Mouse (Mus musculus): ENCODE results near the gene Ier5. TPM values are rescaled to one million over a fixed set of nuclear protein-coding genes. Genes with fewer than 3 reads are reported as not detected.

Ier5 gene
- total and polyA plus RNA-seq, 3 experiments = 6.8 to 12.6 (median 7.8) TPM

DNA sequence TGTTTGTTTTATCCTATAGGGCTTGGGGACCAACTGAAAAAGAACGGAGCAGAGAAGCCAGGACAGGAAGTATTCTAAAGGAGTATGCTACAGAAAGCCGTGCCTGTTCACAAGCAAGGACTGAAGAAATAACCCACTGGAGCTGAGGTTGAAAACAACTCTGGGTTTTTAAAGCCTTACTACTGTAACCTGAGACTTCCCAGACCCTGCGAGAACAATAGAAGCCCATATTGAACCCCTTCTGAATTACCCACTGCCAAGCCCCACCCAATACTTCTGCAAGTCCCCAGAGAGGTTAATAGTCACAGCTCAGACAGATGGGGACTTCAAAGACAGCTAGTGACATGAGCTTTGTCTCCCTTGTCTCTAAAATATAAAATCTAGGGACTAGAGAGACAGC lies 44.4 kb downstream of the Ier5 start:
- Histone ChIP-seq H3K27me3 (ENCODE audit: insufficient read depth, low read length) (peaks cover 25% of the 10 kb centered on the region), H3K9me3 (replicated peaks) (no peaks in the 10 kb centered on the region), H3K4me3 (ENCODE audit: low read depth, low read length) (no peak overlapping the region), H3K36me3 (replicated peaks) (no peaks in the 10 kb centered on the region), H3K4me1 (ENCODE audit: insufficient read depth, low read depth, low read length) (peaks cover 77% of the 10 kb centered on the region)
- no peak for DNase-seq (ENCODE audit: low spot score)
- no peak for ATAC-seq (ENCODE audit: extremely low read depth, insufficient number of reproducible peaks, low FRiP score, poor library complexity, severe bottlenecking)
- TF ChIP-seq CTCF (IDR thresholded peaks at IDR 0.05; ENCODE audit: low read depth, low read length) (no peak), GATA1 (IDR thresholded peaks at IDR 0.05; ENCODE audit: borderline replicate concordance, low read length) (no peak), POLR2AphosphoS5 (IDR thresholded peaks at IDR 0.05; ENCODE audit: insufficient replicate concordance, low read depth, low read length) (no peak), TAL1 (conservative IDR thresholded peaks at IDR 0.05; ENCODE audit: low read depth, low read length) (no peak), GATA2 (IDR thresholded peaks at IDR 0.05; ENCODE audit: borderline replicate concordance, low read depth, low read length) (no peak)

DNA sequence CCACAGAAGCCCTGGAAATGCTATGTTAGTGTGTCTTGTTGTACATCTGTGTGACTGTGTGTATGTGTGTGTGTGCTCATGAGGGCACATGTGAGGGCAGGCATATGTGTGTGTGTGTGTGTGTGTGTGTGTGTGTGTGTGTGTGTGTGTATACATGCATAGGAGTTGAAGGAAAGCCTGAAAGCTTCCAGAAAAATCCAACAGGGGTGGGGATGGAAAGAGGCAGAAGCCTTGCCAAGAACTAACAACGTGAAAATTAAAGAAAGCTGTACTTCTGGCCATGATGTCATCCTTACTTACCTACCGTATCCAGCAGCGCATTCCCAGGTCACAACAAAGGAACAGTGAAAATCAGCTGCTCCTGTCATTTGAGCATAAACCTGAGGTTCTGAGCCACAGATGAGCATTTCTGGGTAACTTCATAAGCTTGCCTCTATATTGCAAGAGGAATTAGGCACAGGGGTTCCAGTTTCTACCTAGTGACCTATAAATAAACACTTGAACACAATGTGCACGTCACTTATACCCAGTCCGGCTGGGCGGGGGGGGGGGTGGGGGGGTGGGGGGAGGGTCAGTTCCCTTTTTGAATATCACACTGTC lies 45.0 kb downstream of the Ier5 start:
- H3K27me3 ChIP-seq (ENCODE audit: insufficient read depth, low read length) = peaks cover 25% of the 10 kb centered on the region
- peaks cover 77% of the 10 kb centered on the region for H3K4me1 ChIP-seq (ENCODE audit: insufficient read depth, low read depth, low read length)
- no peak overlapping the region for H3K4me3 ChIP-seq (ENCODE audit: low read depth, low read length)
- H3K9me3 ChIP-seq (replicated peaks) = no peaks in the 10 kb centered on the region
- ATAC-seq (ENCODE audit: extremely low read depth, insufficient number of reproducible peaks, low FRiP score, poor library complexity, severe bottlenecking) (no peak), DNase-seq (ENCODE audit: low spot score) (no peak)
- TF ChIP-seq TAL1 (conservative IDR thresholded peaks at IDR 0.05; ENCODE audit: low read depth, low read length) (no peak), CTCF (IDR thresholded peaks at IDR 0.05; ENCODE audit: low read depth, low read length) (no peak), POLR2AphosphoS5 (IDR thresholded peaks at IDR 0.05; ENCODE audit: insufficient replicate concordance, low read depth, low read length) (no peak), GATA2 (IDR thresholded peaks at IDR 0.05; ENCODE audit: borderline replicate concordance, low read depth, low read length) (no peak), GATA1 (IDR thresholded peaks at IDR 0.05; ENCODE audit: borderline replicate concordance, low read length) (no peak)
- H3K36me3 ChIP-seq (replicated peaks) = no peaks in the 10 kb centered on the region

DNA sequence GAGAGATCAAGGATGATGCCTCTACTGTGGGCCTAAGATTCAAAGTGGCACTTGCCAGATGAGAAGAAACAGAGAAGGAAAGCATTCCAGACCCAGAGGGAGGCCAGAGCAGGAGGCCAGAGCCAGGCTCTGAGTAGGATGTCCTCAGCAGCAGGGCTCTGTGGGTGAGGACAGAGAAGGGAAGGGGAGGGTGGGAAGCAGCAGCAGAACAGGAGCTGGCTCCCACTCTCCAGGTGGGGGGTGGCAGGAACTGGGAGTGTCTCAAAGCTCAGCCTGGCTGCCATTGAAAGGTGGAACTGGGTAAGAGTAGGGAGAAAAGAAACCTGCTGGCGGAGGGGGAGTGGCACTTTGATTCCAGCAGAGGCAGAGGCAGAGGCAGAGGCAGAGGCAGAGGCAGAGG lies 46.1 kb downstream of the Ier5 start:
- DNase-seq (ENCODE audit: low spot score) (no peak), ATAC-seq (ENCODE audit: extremely low read depth, insufficient number of reproducible peaks, low FRiP score, poor library complexity, severe bottlenecking) (no peak)
- peaks cover 76% of the 10 kb centered on the region for H3K4me1 ChIP-seq (ENCODE audit: insufficient read depth, low read depth, low read length)
- H3K27me3 ChIP-seq (ENCODE audit: insufficient read depth, low read length) = peaks cover 29% of the 10 kb centered on the region
- H3K36me3 ChIP-seq (replicated peaks) = no peaks in the 10 kb centered on the region
- TF ChIP-seq GATA1 (IDR thresholded peaks at IDR 0.05; ENCODE audit: borderline replicate concordance, low read length) = no peak
- TF ChIP-seq CTCF (IDR thresholded peaks at IDR 0.05; ENCODE audit: low read depth, low read length) = no peak
- TF ChIP-seq POLR2AphosphoS5 (IDR thresholded peaks at IDR 0.05; ENCODE audit: insufficient replicate concordance, low read depth, low read length) = no peak
- TF ChIP-seq TAL1 (conservative IDR thresholded peaks at IDR 0.05; ENCODE audit: low read depth, low read length) = no peak
- TF ChIP-seq GATA2 (IDR thresholded peaks at IDR 0.05; ENCODE audit: borderline replicate concordance, low read depth, low read length) = no peak
- H3K4me3 ChIP-seq (ENCODE audit: low read depth, low read length) = no peak overlapping the region
- H3K9me3 ChIP-seq (replicated peaks) = no peaks in the 10 kb centered on the region

DNA sequence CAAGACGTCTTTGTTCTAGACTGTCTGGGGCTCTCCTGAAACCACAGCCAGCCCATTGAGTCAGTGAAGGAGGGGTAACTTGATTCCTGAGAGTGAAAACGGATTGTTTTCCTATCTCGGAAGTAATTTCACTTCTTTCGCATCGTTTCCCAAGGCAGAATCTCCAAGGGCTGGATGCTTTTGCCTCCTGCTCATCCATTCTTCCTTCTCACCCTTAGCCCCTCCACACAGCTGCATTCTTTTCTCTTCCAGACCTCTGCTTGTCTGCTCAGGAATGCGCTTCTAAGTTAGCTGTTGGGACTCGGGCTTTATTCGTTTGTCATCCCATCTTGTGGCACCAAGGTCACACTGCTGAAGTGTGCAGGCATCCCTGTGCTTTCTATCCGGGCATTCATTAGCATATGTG lies 46.7 kb downstream of the Ier5 start:
- TF ChIP-seq POLR2AphosphoS5 (IDR thresholded peaks at IDR 0.05; ENCODE audit: insufficient replicate concordance, low read depth, low read length) (no peak), GATA1 (IDR thresholded peaks at IDR 0.05; ENCODE audit: borderline replicate concordance, low read length) (no peak), GATA2 (IDR thresholded peaks at IDR 0.05; ENCODE audit: borderline replicate concordance, low read depth, low read length) (no peak), CTCF (IDR thresholded peaks at IDR 0.05; ENCODE audit: low read depth, low read length) (no peak), TAL1 (conservative IDR thresholded peaks at IDR 0.05; ENCODE audit: low read depth, low read length) (no peak)
- H3K9me3 ChIP-seq (replicated peaks) = no peaks in the 10 kb centered on the region
- no peaks in the 10 kb centered on the region for H3K36me3 ChIP-seq (replicated peaks)
- H3K4me3 ChIP-seq (ENCODE audit: low read depth, low read length) = no peak overlapping the region
- H3K4me1 ChIP-seq (ENCODE audit: insufficient read depth, low read depth, low read length) = peaks cover 71% of the 10 kb centered on the region
- DNase-seq (ENCODE audit: low spot score) = no peak
- H3K27me3 ChIP-seq (ENCODE audit: insufficient read depth, low read length) = peaks cover 30% of the 10 kb centered on the region
- no peak for ATAC-seq (ENCODE audit: extremely low read depth, insufficient number of reproducible peaks, low FRiP score, poor library complexity, severe bottlenecking)

DNA sequence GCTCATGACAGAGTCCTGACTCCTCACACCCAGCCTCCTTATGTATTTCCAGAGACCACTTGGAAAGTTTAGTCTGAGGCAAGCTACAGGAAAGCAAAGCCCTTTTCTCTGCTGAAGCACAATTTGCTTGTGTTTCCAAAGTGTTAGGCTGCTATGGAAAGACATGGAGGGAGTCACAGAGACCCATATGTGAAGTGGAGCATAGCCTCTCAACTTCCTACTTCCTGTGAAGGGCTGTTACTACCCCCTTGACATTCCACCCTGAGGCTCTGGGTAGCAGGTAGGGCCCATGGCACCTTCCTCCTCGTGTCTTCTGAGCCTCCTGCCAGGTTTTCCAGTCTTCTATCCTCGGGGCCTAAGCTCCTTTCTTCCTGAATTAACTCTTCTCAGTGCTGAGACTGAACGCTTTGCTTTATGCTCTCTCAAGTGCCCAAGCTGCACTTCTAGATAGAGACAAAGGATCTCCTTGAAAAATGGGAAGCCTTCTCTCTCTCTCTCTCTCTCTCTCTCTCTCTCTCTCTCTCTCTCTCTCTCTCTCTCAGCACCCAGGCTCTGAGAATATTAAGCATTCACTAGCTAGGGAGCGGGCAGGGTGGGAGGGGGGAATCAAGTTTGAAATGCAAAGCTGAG lies 47.2 kb downstream of the Ier5 start:
- peaks cover 31% of the 10 kb centered on the region for H3K27me3 ChIP-seq (ENCODE audit: insufficient read depth, low read length)
- H3K4me3 ChIP-seq (ENCODE audit: low read depth, low read length) = no peak overlapping the region
- DNase-seq (ENCODE audit: low spot score) (no peak), ATAC-seq (ENCODE audit: extremely low read depth, insufficient number of reproducible peaks, low FRiP score, poor library complexity, severe bottlenecking) (no peak)
- H3K36me3 ChIP-seq (replicated peaks) = no peaks in the 10 kb centered on the region
- H3K9me3 ChIP-seq (replicated peaks) = no peaks in the 10 kb centered on the region
- TF ChIP-seq GATA2 (IDR thresholded peaks at IDR 0.05; ENCODE audit: borderline replicate concordance, low read depth, low read length) (no peak), TAL1 (conservative IDR thresholded peaks at IDR 0.05; ENCODE audit: low read depth, low read length) (no peak), GATA1 (IDR thresholded peaks at IDR 0.05; ENCODE audit: borderline replicate concordance, low read length) (no peak), CTCF (IDR thresholded peaks at IDR 0.05; ENCODE audit: low read depth, low read length) (no peak), POLR2AphosphoS5 (IDR thresholded peaks at IDR 0.05; ENCODE audit: insufficient replicate concordance, low read depth, low read length) (no peak)
- peaks cover 69% of the 10 kb centered on the region for H3K4me1 ChIP-seq (ENCODE audit: insufficient read depth, low read depth, low read length)

DNA sequence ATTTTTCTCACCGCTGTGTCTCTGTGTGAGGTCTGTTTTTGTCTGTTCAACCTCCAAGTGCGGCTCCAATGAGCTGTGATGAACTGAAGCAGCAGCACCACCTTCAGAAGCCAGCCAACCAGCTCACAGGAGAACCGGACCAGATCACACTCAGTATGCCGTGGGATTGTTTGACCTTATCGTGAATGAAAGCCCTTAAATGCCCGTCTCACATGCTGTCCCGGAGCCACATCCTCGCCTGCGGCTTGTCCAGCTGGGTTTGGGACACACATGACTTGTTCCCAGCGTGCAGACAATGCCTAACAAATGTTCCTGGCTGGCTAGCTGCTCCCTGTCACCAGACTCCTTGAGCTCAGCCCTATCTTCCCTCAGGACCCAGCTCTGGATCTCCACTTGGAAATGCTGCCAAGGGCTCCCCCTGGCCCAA lies 47.7 kb downstream of the Ier5 start:
- no peak for ATAC-seq (ENCODE audit: extremely low read depth, insufficient number of reproducible peaks, low FRiP score, poor library complexity, severe bottlenecking)
- peaks cover 64% of the 10 kb centered on the region for H3K4me1 ChIP-seq (ENCODE audit: insufficient read depth, low read depth, low read length)
- no peak for TF ChIP-seq TAL1 (conservative IDR thresholded peaks at IDR 0.05; ENCODE audit: low read depth, low read length)

More for the DNA sequence above, 47.7 kb downstream of the Ier5 start:
- no peaks in the 10 kb centered on the region for H3K36me3 ChIP-seq (replicated peaks)
- peaks cover 34% of the 10 kb centered on the region for H3K27me3 ChIP-seq (ENCODE audit: insufficient read depth, low read length)
- no peak for DNase-seq (ENCODE audit: low spot score)
- no peak overlapping the region for H3K4me3 ChIP-seq (ENCODE audit: low read depth, low read length)
- no peaks in the 10 kb centered on the region for H3K9me3 ChIP-seq (replicated peaks)
